Mouse (Mus musculus) liver, embryonic 13.5 days (tissue): Measurements from ENCODE around the gene Mr1. TPM values are rescaled to one million over a fixed set of nuclear protein-coding genes. Genes with fewer than 3 reads are reported as not detected.
A peak's percentile ranks its signal among the peaks of the same experiment; 100 is the strongest.

Source experiments
- ATAC-seq: fragments of 200-750 bp; cut with Nextera tagmentation; 2 replicates; pipeline ENCODE4 v1.8.0; 2017; ENCODE audit warnings: low read depth, mild to moderate bottlenecking, moderate number of reproducible peaks, moderate library complexity
- DNase-seq: peaks from one replicate; pipeline ENCODE4 v3.0.0; 2022
- H3K27ac ChIP-seq: fragments of 300-500 bp; sonication (generic); 2 replicates; pipeline ENCODE4 v1.5.1; 2015; ENCODE audit warnings: moderate library complexity, mild to moderate bottlenecking, inconsistent platforms
- H3K27me3 ChIP-seq: fragments of 300-500 bp; sonication (generic); 2 replicates; pipeline ENCODE4 v1.6.1; 2015; ENCODE audit warnings: mild to moderate bottlenecking, inconsistent platforms
- H3K36me3 ChIP-seq: fragments of 300-500 bp; sonication (generic); 2 replicates; pipeline ENCODE4 v1.6.1; 2015; ENCODE audit warnings: mild to moderate bottlenecking, inconsistent platforms
- H3K4me1 ChIP-seq: fragments of 300-500 bp; sonication (generic); replicated peaks from 2 replicates; pipeline ENCODE4 v1.6.1; 2015; ENCODE audit warnings: inconsistent platforms
- H3K4me2 ChIP-seq: fragments of 300-500 bp; sonication (generic); 2 replicates; pipeline ENCODE4 v1.6.1; 2015; ENCODE audit warnings: inconsistent platforms, mild to moderate bottlenecking, moderate library complexity
- H3K4me3 ChIP-seq: fragments of 300-500 bp; sonication (generic); replicated peaks from 2 replicates; pipeline ENCODE4 v1.5.1; 2015; ENCODE audit warnings: mild to moderate bottlenecking, inconsistent platforms
- H3K9ac ChIP-seq: fragments of 300-500 bp; sonication (generic); 2 replicates; pipeline ENCODE4 v1.6.1; 2015; ENCODE audit warnings: mild to moderate bottlenecking, inconsistent platforms
- H3K9me3 ChIP-seq: fragments of 300-500 bp; sonication (generic); replicated peaks from 2 replicates; pipeline ENCODE4 v1.6.1; 2016; ENCODE audit warnings: inconsistent platforms
- WGBS: fragments of 180-500 bp; shearing (Covaris S2); methylation state at CpG from one replicate; pipeline ENCODE4 v1.1.7; 2015; ENCODE audit not compliant: insufficient replicate concordance; 5-methylcytosine and 5-hydroxymethylcytosine counted together
- polyA plus RNA-seq: library from polyadenylated mRNA; unstranded; fragments of >200 nt; fragmentation: Nextera tagmentation; extraction: Ambion mirVana; gene quantifications from 2 replicates; pipeline ENCODE4 v1.2.1, GENCODE M21; 2015

The Mr1 gene
- polyA plus RNA-seq, 1 experiment from 2014 or later, result 0.37 TPM

- Histone ChIP-seq H3K4me3 (peak overlapping the region; percentile 63), H3K4me1 (peaks cover 57% of the 10 kb centered on the region), H3K9ac (peak overlapping the region; percentile 71), H3K9me3 (no peaks in the 10 kb centered on the region), H3K36me3 (no peaks in the 10 kb centered on the region), H3K27ac (peak overlapping the region; percentile 82), H3K4me2 (peak overlapping the region; percentile 89), H3K27me3 (peaks cover 44% of the 10 kb centered on the region)
- DNase-seq, result peak; percentile 71
- ATAC-seq, result peak; percentile 88
- WGBS, result 3% methylated on average over 58 of the region's 77 CpGs
These were observed 63.0 kb downstream of the Mr1 start for GRCm38 (mm10) chr1:155083271-155084265.

GRCm38 (mm10) chr1:155082965-155083268 is 63.7 kb downstream of the Mr1 start:
- no peaks in the 10 kb centered on the region for H3K36me3 ChIP-seq
- WGBS, result 0% methylated on average over 18 of the region's 18 CpGs
- ATAC-seq (no peak), DNase-seq (no peak)
- peak overlapping the region; percentile 89 for H3K4me2 ChIP-seq
- H3K4me1 ChIP-seq, result peaks cover 54% of the 10 kb centered on the region
- H3K9ac ChIP-seq, result peak overlapping the region; percentile 71
- no peaks in the 10 kb centered on the region for H3K9me3 ChIP-seq
- H3K4me3 ChIP-seq, result peak overlapping the region; percentile 63
- peaks cover 44% of the 10 kb centered on the region for H3K27me3 ChIP-seq
- peak overlapping the region; percentile 51 for H3K27ac ChIP-seq

- 15% methylated on average over 11 of the region's 11 CpGs for WGBS
- H3K36me3 ChIP-seq, result no peaks in the 10 kb centered on the region
- H3K27ac ChIP-seq, result peak overlapping the region; percentile 51; the same call in 1 of the 2 replicates
- peaks cover 44% of the 10 kb centered on the region for H3K27me3 ChIP-seq
- H3K4me1 ChIP-seq, result peaks cover 54% of the 10 kb centered on the region
- DNase-seq (no peak), ATAC-seq (no peak)
- peak overlapping the region; percentile 71 for H3K9ac ChIP-seq
- H3K4me2 ChIP-seq, result peak overlapping the region; percentile 89
- H3K4me3 ChIP-seq, result peak overlapping the region; percentile 63
- H3K9me3 ChIP-seq, result no peaks in the 10 kb centered on the region
These were observed 64.3 kb downstream of the Mr1 start for GRCm38 (mm10) chr1:155082158-155082964.

- H3K27me3 ChIP-seq, result peaks cover 32% of the 10 kb centered on the region
- DNase-seq, result no peak
- peaks cover 38% of the 10 kb centered on the region for H3K4me1 ChIP-seq
- H3K27ac ChIP-seq, result no peak overlapping the region
- H3K9ac ChIP-seq, result no peak overlapping the region
- 48% methylated on average over 3 of the region's 3 CpGs for WGBS
- H3K36me3 ChIP-seq, result no peaks in the 10 kb centered on the region
- no peak for ATAC-seq
- no peaks in the 10 kb centered on the region for H3K9me3 ChIP-seq
- no peak overlapping the region for H3K4me3 ChIP-seq
- H3K4me2 ChIP-seq, result no peak overlapping the region
These were observed 68.9 kb downstream of the Mr1 start for GRCm38 (mm10) chr1:155077675-155078074.

Other genes with a start within 250 kb of the Mr1 start
- gene Ier5, start 47.2 kb downstream of the Mr1 start, polyA plus RNA-seq, result 1.6 and 1.9 TPM in 2 replicates
- 10.8 and 12.5 TPM in 2 replicates for gene Stx6, start 11.9 kb upstream of the Mr1 start, polyA plus RNA-seq
- gene BC034090, start 97.6 kb upstream of the Mr1 start, polyA plus RNA-seq, result 0.13 and 0.28 TPM in 2 replicates